Mouse (Mus musculus) C2C12 (cell line): ENCODE results near the gene Il2rb. TPM values are rescaled to one million over a fixed set of nuclear protein-coding genes. Genes with fewer than 3 reads are reported as not detected.

Experiments
- H3K27me3 ChIP-seq: one replicate; pipeline ENCODE4 v1.6.1; 2011; ENCODE audit not compliant: control insufficient read depth, insufficient read depth, insufficient read length
- H3K36me3 ChIP-seq: one replicate; pipeline ENCODE4 v1.6.1; 2011; ENCODE audit not compliant: control insufficient read depth, insufficient read depth
- H3K4me3 ChIP-seq: one replicate; pipeline ENCODE4 v1.5.1; 2011; ENCODE audit warnings: mild to moderate bottlenecking, control low read depth; ENCODE audit not compliant: poor library complexity, insufficient read depth, severe bottlenecking
- H3K79me2 ChIP-seq: one replicate; pipeline ENCODE4 v1.6.1; 2011; ENCODE audit not compliant: control insufficient read depth, insufficient read depth
- H3K79me3 ChIP-seq: one replicate; pipeline ENCODE4 v1.6.1; 2011; ENCODE audit warnings: low read depth, control low read depth
- H3ac ChIP-seq: one replicate; pipeline ENCODE3; 2011; ENCODE audit warnings: low read depth; ENCODE audit not compliant: control insufficient read depth, insufficient read length
- CEBPB ChIP-seq: IDR thresholded peaks from one replicate; pipeline ENCODE4 v1.6.1; 2011; ENCODE audit warnings: low read depth, mild to moderate bottlenecking, control low read depth, moderate library complexity
- CTCF ChIP-seq: IDR thresholded peaks from one replicate; pipeline ENCODE4 v1.5.1; 2011; ENCODE audit not compliant: control insufficient read depth, insufficient read depth, insufficient read length
- FOSL1 ChIP-seq: IDR thresholded peaks from one replicate; pipeline ENCODE4 v1.8.0; 2011; ENCODE audit warnings: mild to moderate bottlenecking, low read length; ENCODE audit not compliant: poor library complexity, insufficient read depth, severe bottlenecking
- MAX ChIP-seq: IDR thresholded peaks from one replicate; pipeline ENCODE4 v1.6.1; 2011; ENCODE audit warnings: mild to moderate bottlenecking, control low read depth
- MYOD1 ChIP-seq: IDR thresholded peaks from one replicate; pipeline ENCODE4 v1.6.1; 2011; ENCODE audit warnings: low read depth; ENCODE audit not compliant: control insufficient read depth, insufficient read length
- MYOG ChIP-seq: IDR thresholded peaks from one replicate; pipeline ENCODE4 v1.6.1; 2011; ENCODE audit not compliant: control insufficient read depth, insufficient read length; ENCODE audit errors: extremely low read depth
- USF1 ChIP-seq: IDR thresholded peaks from one replicate; pipeline ENCODE4 v1.6.1; 2011; ENCODE audit warnings: low read depth, mild to moderate bottlenecking, control low read depth, moderate library complexity
- polyA plus RNA-seq: library from polyadenylated mRNA; unstranded; fragments of >200 nt; fragmentation: generic; extraction: Trizol; gene quantifications from one replicate; pipeline ENCODE4 v1.2.1, GENCODE M21; 2012; ENCODE audit warnings: missing spikeins

Il2rb gene
- polyA plus RNA-seq, 1 experiment: 0.01 TPM

DNA sequence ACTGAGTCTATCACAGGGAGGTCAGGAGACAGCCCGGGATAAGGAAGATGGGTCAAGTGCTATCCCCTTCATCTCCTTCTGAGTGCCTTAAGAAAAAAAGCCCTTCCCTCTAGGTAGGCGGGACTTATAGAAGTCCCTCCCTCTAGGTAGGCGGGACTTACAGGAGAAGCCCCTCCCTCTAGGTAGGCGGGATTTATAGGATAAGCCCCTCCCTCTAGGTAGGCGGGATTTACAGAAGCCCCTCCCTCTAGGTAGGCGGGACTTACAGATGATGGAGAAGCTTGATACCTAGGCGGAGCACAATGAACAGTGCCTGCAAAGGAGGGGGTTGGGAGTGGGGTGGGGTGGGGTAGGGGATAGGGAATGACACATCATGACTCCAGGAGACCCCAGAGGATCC lies 15.0 kb downstream of the Il2rb start:
- TF ChIP-seq FOSL1 (no peak), MYOG (no peak), USF1 (no peak), MAX (no peak), MYOD1 (no peak), CEBPB (no peak), CTCF (no peak)
- H3ac ChIP-seq: no peak overlapping the region
- H3K79me3 ChIP-seq: no peaks in the 10 kb centered on the region
- H3K4me3 ChIP-seq: no peak overlapping the region
- H3K79me2 ChIP-seq: no peaks in the 10 kb centered on the region
- no peaks in the 10 kb centered on the region for H3K36me3 ChIP-seq
- peaks cover 24% of the 10 kb centered on the region for H3K27me3 ChIP-seq

DNA sequence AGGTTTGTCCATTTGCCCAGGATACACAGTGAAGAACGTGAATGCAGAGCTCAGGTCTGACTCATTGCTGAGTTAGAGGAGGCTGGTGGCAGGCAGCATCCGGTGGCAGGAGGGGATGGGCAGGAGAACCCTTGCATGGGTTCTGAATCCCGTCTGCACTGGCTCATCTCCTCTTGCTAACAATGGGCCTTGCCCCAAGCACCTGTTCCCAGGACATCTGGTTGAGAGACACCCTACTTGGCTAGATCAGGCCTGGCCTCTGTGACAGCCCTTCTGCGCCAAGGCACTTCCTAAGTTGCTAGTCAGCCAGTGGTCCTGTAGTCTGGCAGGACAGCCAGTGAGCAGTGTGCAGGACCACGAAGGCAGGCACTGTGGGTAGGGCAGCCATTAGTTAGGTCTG lies 15.6 kb downstream of the Il2rb start:
- H3ac ChIP-seq: peak overlapping the region; percentile 4
- H3K27me3 ChIP-seq: peaks cover 23% of the 10 kb centered on the region
- H3K4me3 ChIP-seq: no peak overlapping the region
- H3K79me3 ChIP-seq: no peaks in the 10 kb centered on the region
- no peaks in the 10 kb centered on the region for H3K36me3 ChIP-seq
- no peaks in the 10 kb centered on the region for H3K79me2 ChIP-seq
- no peak for TF ChIP-seq CEBPB
- peak; percentile 93 for TF ChIP-seq MYOD1
- no peak for TF ChIP-seq CTCF
- no peak for TF ChIP-seq MAX

DNA sequence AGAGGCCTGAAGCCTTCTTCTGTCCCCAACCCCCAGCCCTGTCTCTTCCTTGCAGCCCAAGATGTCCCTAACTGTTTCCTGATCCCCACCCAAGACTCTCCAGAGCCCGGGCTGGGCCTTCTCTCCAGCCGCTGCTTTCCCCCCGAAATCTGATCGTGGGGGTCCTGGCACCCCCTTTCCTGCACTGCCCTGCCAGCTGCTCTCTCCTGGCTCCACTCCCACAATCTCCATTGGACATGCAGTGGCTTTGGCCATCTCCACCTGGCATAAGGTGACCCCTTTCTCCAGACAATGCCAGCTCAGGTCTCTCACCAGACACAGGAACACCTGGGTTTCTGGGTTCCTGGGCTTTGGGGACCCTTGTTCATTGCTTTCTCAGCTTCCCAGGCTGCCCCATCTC lies 17.0 kb downstream of the Il2rb start:
- TF ChIP-seq USF1: no peak
- no peak for TF ChIP-seq CTCF
- TF ChIP-seq FOSL1: no peak
- TF ChIP-seq CEBPB: no peak
- no peak for TF ChIP-seq MYOD1
- TF ChIP-seq MYOG: no peak
- no peak for TF ChIP-seq MAX
- H3K36me3 ChIP-seq: no peaks in the 10 kb centered on the region
- H3K79me2 ChIP-seq: no peaks in the 10 kb centered on the region

DNA sequence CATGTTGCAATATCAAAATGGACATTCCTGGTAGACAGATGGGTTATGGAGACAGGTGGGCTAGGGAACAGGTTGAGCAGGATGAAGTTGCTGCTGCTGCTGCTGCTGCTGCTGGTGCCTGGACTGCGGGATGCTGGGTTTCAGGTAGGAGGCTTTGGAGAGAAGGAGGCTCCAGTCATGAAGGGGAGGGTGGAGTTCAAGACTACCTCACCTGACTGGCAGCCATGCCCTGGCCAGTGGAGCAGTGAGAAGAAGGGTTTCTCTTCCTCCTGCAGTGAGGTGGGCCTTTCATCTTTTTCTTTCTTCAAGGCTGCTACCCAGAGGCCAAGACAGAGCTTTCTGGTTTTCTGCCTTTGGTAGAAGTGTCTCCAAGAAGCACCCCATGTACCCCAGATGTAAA lies 18.2 kb downstream of the Il2rb start:
- Histone ChIP-seq H3ac (no peak overlapping the region), H3K36me3 (no peaks in the 10 kb centered on the region), H3K79me2 (no peaks in the 10 kb centered on the region), H3K27me3 (peaks cover 27% of the 10 kb centered on the region), H3K4me3 (no peak overlapping the region), H3K79me3 (no peaks in the 10 kb centered on the region)
- TF ChIP-seq MYOD1 (no peak), CEBPB (no peak), MYOG (no peak), FOSL1 (no peak)

More for the DNA sequence above, 17.0 kb downstream of the Il2rb start:
- no peaks in the 10 kb centered on the region for H3K79me3 ChIP-seq
- H3K27me3 ChIP-seq: peaks cover 27% of the 10 kb centered on the region
- no peak overlapping the region for H3ac ChIP-seq
- H3K4me3 ChIP-seq: no peak overlapping the region

DNA sequence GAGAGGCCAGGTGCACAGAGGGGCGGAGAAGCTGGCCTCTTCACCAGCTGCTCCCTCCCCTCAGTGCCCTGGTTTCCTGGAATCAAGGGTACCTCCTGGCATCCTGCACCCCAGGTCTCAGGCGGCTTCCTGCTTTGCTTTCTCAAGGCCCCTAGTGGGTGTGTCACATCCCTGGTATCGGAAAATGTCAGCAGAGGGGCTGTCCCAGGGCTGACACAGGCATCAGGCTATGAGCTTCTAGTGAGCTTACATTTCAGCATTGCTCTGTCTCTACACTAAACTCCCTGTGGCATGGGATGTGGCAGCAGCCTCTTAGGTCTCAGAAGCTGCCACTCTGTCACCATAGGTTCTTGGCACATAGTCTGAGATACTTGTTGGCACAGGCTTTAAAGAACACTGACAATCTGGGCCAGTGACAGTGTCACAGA lies 19.5 kb downstream of the Il2rb start:
- Histone ChIP-seq H3ac (no peak overlapping the region), H3K27me3 (peaks cover 27% of the 10 kb centered on the region), H3K36me3 (no peaks in the 10 kb centered on the region), H3K79me2 (no peaks in the 10 kb centered on the region), H3K79me3 (no peaks in the 10 kb centered on the region), H3K4me3 (no peak overlapping the region)
- TF ChIP-seq FOSL1: no peak
- no peak for TF ChIP-seq CTCF
- no peak for TF ChIP-seq CEBPB
- no peak for TF ChIP-seq MAX
- TF ChIP-seq USF1: no peak
- TF ChIP-seq MYOD1: no peak

DNA sequence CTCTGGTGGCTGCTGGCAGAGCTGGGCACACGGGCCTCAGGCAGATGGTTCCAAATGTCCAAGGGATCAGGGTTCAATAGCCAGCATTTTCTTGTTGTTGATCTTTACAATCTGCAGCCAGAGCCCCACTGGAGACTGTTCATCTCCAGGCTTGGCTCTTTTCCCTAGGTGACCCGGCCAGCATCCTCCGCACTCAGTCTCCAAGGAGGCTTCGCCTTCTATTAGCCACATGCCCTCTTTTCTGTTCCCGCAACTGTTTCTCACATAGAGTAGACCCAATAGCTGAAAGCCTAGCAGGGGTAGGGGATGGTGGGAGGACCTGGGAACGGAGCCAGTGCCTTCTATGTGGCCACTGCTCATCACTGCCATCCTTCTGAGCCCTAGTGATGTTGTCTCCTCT lies 21.6 kb downstream of the Il2rb start:
- no peaks in the 10 kb centered on the region for H3K79me3 ChIP-seq
- no peak overlapping the region for H3ac ChIP-seq
- TF ChIP-seq CEBPB (no peak), USF1 (no peak), MAX (no peak), FOSL1 (no peak), CTCF (no peak), MYOD1 (no peak), MYOG (no peak)
- no peak overlapping the region for H3K4me3 ChIP-seq
- peaks cover 27% of the 10 kb centered on the region for H3K27me3 ChIP-seq
- H3K36me3 ChIP-seq: no peaks in the 10 kb centered on the region
- H3K79me2 ChIP-seq: no peaks in the 10 kb centered on the region
